In the genomic region with DNA sequence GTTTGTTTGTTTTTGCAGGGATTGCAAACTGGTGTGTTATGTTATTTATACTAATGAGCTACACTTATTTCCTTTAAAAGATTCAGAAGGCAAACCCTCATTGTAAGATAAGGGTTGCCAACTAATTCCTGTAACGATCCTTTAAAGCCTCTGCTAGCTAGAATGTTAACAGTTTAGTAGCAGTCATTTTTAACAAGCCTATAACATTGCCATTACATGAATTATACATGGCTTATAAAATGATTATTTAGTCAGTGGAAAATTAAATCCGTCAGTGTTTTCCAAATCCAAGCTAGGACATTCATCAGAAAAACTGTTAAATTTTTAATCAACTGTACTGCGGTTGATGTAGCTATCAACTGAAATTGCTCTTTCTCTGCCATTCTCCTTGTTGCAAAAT, we compare ENCODE assay signal across 26 mouse cellular contexts.
DNase-seq lines count a peak whose midpoint lies in the region; ATAC-seq and TF ChIP-seq lines count a peak whose summit lies in the region.
"Had no signal": no experiment of that assay in that cellular context is flagged by ENCODE, and none has a peak within 500 bp of the region (broad histone marks: within the 10 kb centered on the region; RNA-seq: fewer than 3 reads in every experiment).

No protein-coding gene starts in this region.

- TF ChIP-seq EP300 in stomach, postnatal 0 days (optimal IDR thresholded peaks at IDR 0.05): no peak

- H3K4me1 ChIP-seq in hindbrain, postnatal 0 days (ENCODE audit: insufficient read depth, low read length): no peaks in the 10 kb centered on the region
- no peaks in the 10 kb centered on the region for H3K4me1 ChIP-seq in hindbrain, embryonic 12.5 days
- no peaks in the 10 kb centered on the region for H3K4me1 ChIP-seq in midbrain, embryonic 16.5 days (ENCODE audit: control insufficient read depth, insufficient read depth, low read length)
- no peaks in the 10 kb centered on the region for H3K4me1 ChIP-seq in midbrain, postnatal 0 days (ENCODE audit: insufficient read depth, low read length)
- no peaks in the 10 kb centered on the region for H3K4me1 ChIP-seq in neural tube, embryonic 14.5 days (ENCODE audit: control insufficient read depth, insufficient read depth, low read length)
- no peaks in the 10 kb centered on the region for H3K4me1 ChIP-seq in stomach, postnatal 0 days (replicated peaks; ENCODE audit: control insufficient read depth, insufficient read depth)
- H3K4me1 ChIP-seq: embryonic facial prominence, embryonic 10.5 days; embryonic facial prominence, embryonic 12.5 days; forebrain, embryonic 13.5 days; forebrain, embryonic 15.5 days had no signal

- no peak overlapping the region for H3K27ac ChIP-seq in hindbrain, postnatal 0 days
- no peak overlapping the region for H3K27ac ChIP-seq in hindbrain, embryonic 12.5 days
- H3K27ac ChIP-seq in midbrain, embryonic 16.5 days (ENCODE audit: low read length): no peak overlapping the region
- H3K27ac ChIP-seq in midbrain, postnatal 0 days (ENCODE audit: low read depth, low read length): no peak overlapping the region
- no peak overlapping the region for H3K27ac ChIP-seq in neural tube, embryonic 14.5 days (ENCODE audit: low read depth, low read length)
- no peak overlapping the region for H3K27ac ChIP-seq in stomach, postnatal 0 days (replicated peaks)
- H3K27ac ChIP-seq: embryonic facial prominence, embryonic 10.5 days; embryonic facial prominence, embryonic 12.5 days; forebrain, embryonic 13.5 days; forebrain, embryonic 15.5 days had no signal

- H3K36me3 ChIP-seq in hindbrain, postnatal 0 days (ENCODE audit: insufficient read depth, low read length): no peaks in the 10 kb centered on the region
- H3K36me3 ChIP-seq in hindbrain, embryonic 12.5 days: no peaks in the 10 kb centered on the region
- no peaks in the 10 kb centered on the region for H3K36me3 ChIP-seq in midbrain, embryonic 16.5 days (ENCODE audit: control insufficient read depth, insufficient read depth, low read length)
- no peaks in the 10 kb centered on the region for H3K36me3 ChIP-seq in midbrain, postnatal 0 days (ENCODE audit: insufficient read depth, low read length)
- H3K36me3 ChIP-seq in neural tube, embryonic 14.5 days (ENCODE audit: control insufficient read depth, insufficient read depth, low read length): no peaks in the 10 kb centered on the region
- H3K36me3 ChIP-seq in stomach, postnatal 0 days (ENCODE audit: control insufficient read depth, insufficient read depth, low read length): no peaks in the 10 kb centered on the region
- H3K36me3 ChIP-seq: embryonic facial prominence, embryonic 10.5 days; embryonic facial prominence, embryonic 12.5 days; forebrain, embryonic 15.5 days; G1E had no signal

- DNase-seq in hindbrain, postnatal 0 days (ENCODE audit: low spot score): peak; percentile 3
- no peak for DNase-seq in midbrain, postnatal 0 days (ENCODE audit: low spot score)
- peak; percentile 14 for DNase-seq in brain, embryonic 14.5 days (ENCODE audit: low read depth)
- DNase-seq in layer of hippocampus, adult 9-10 months (ENCODE audit: low spot score): no peak
- no peak for DNase-seq in stomach, postnatal 0 days (ENCODE audit: low spot score)
- DNase-seq: adrenal gland, adult 8-10 months; adrenal gland, postnatal 14 days; adrenal gland, postnatal 36 days; B cell, adult 2 months; cerebellum, adult 11-12 months; cerebellum, adult 2 months; cerebellum, adult 9-10 months; cerebellum, postnatal 10 days; cerebellum, postnatal 25 days had no signal

- 70% methylated on average over 3 of the region's 3 CpGs for WGBS in hindbrain, postnatal 0 days
- WGBS in hindbrain, embryonic 12.5 days: 81% methylated on average over 3 of the region's 3 CpGs
- WGBS in midbrain, embryonic 16.5 days: 51% methylated on average over 3 of the region's 3 CpGs
- WGBS in midbrain, postnatal 0 days: 36% methylated on average over 3 of the region's 3 CpGs
- WGBS in neural tube, embryonic 14.5 days: 47% methylated on average over 3 of the region's 3 CpGs
- 68% methylated on average over 3 of the region's 3 CpGs for WGBS in stomach, postnatal 0 days

- H3K4me3 ChIP-seq in hindbrain, postnatal 0 days (ENCODE audit: low read length): no peak overlapping the region
- no peak overlapping the region for H3K4me3 ChIP-seq in hindbrain, embryonic 12.5 days
- no peak overlapping the region for H3K4me3 ChIP-seq in midbrain, embryonic 16.5 days (ENCODE audit: low read depth, low read length)
- no peak overlapping the region for H3K4me3 ChIP-seq in midbrain, postnatal 0 days (ENCODE audit: low read depth, low read length)
- no peak overlapping the region for H3K4me3 ChIP-seq in neural tube, embryonic 14.5 days (ENCODE audit: low read depth, low read length)
- no peak overlapping the region for H3K4me3 ChIP-seq in stomach, postnatal 0 days (ENCODE audit: low read depth, low read length)
- H3K4me3 ChIP-seq: embryonic facial prominence, embryonic 10.5 days; embryonic facial prominence, embryonic 12.5 days; forebrain, embryonic 13.5 days; forebrain, embryonic 15.5 days had no signal

- ATAC-seq in hindbrain, postnatal 0 days: no peak
- no peak for ATAC-seq in hindbrain, embryonic 12.5 days (ENCODE audit: low FRiP score)
- ATAC-seq in midbrain, embryonic 16.5 days: peak; percentile 25; the same call in 1 of the 2 replicates
- ATAC-seq in midbrain, postnatal 0 days (ENCODE audit: low FRiP score): no peak
- ATAC-seq in neural tube, embryonic 14.5 days (ENCODE audit: low read depth): peak; percentile 65
- no peak for ATAC-seq in stomach, postnatal 0 days (ENCODE audit: low FRiP score, low TSS enrichment)
- ATAC-seq: activated CD4-positive, CD25-positive, alpha-beta regulatory T cell, adult 4 months; CD4-positive, CD25-positive, alpha-beta regulatory T cell, adult 4 months; forebrain, embryonic 13.5 days; forebrain, embryonic 15.5 days; Patski had no signal

- no peak for TF ChIP-seq POLR2A in brain, embryonic 14.5 days (IDR thresholded peaks at IDR 0.05; ENCODE audit: borderline replicate concordance, extremely low read depth, insufficient read depth, insufficient read length, poor library complexity, severe bottlenecking)

- H3K9me3 ChIP-seq in hindbrain, postnatal 0 days (ENCODE audit: low read length): no peaks in the 10 kb centered on the region
- no peaks in the 10 kb centered on the region for H3K9me3 ChIP-seq in hindbrain, embryonic 12.5 days (replicated peaks)
- no peaks in the 10 kb centered on the region for H3K9me3 ChIP-seq in midbrain, embryonic 16.5 days (replicated peaks; ENCODE audit: control insufficient read depth, low read length, poor library complexity, severe bottlenecking)
- no peaks in the 10 kb centered on the region for H3K9me3 ChIP-seq in midbrain, postnatal 0 days (ENCODE audit: low read length)
- H3K9me3 ChIP-seq in neural tube, embryonic 14.5 days (ENCODE audit: control insufficient read depth, low read length): no peaks in the 10 kb centered on the region
- no peaks in the 10 kb centered on the region for H3K9me3 ChIP-seq in stomach, postnatal 0 days (ENCODE audit: control insufficient read depth, low read length)
- H3K9me3 ChIP-seq: embryonic facial prominence, embryonic 10.5 days; embryonic facial prominence, embryonic 12.5 days; forebrain, embryonic 13.5 days; forebrain, embryonic 15.5 days; G1E had no signal

- no peaks in the 10 kb centered on the region for H3K27me3 ChIP-seq in hindbrain, postnatal 0 days (ENCODE audit: insufficient read depth, low read length)
- H3K27me3 ChIP-seq in hindbrain, embryonic 12.5 days: no peaks in the 10 kb centered on the region
- no peaks in the 10 kb centered on the region for H3K27me3 ChIP-seq in midbrain, embryonic 16.5 days (ENCODE audit: control insufficient read depth, insufficient read depth, low read depth, low read length)
- H3K27me3 ChIP-seq in midbrain, postnatal 0 days (ENCODE audit: insufficient read depth, low read length): no peaks in the 10 kb centered on the region
- H3K27me3 ChIP-seq in neural tube, embryonic 14.5 days (ENCODE audit: control insufficient read depth, insufficient read depth, low read length): no peaks in the 10 kb centered on the region
- H3K27me3 ChIP-seq in stomach, postnatal 0 days (ENCODE audit: control insufficient read depth, insufficient read depth, low read length): no peaks in the 10 kb centered on the region
- H3K27me3 ChIP-seq: CH12.LX; embryonic facial prominence, embryonic 12.5 days; forebrain, embryonic 13.5 days; forebrain, embryonic 15.5 days; Patski had no signal

- TF ChIP-seq CTCF in hindbrain, postnatal 0 days (IDR thresholded peaks at IDR 0.05; ENCODE audit: low read depth): no peak
- no peak for TF ChIP-seq CTCF in midbrain, postnatal 0 days (IDR thresholded peaks at IDR 0.05)
- TF ChIP-seq CTCF in brain, embryonic 14.5 days (IDR thresholded peaks at IDR 0.05; ENCODE audit: borderline replicate concordance, extremely low read depth, insufficient read depth, insufficient read length): no peak
- no peak for TF ChIP-seq CTCF in stomach, postnatal 0 days (IDR thresholded peaks at IDR 0.05; ENCODE audit: low read depth)

- H3K9ac ChIP-seq in hindbrain, postnatal 0 days (replicated peaks; ENCODE audit: low read length): no peak overlapping the region
- no peak overlapping the region for H3K9ac ChIP-seq in hindbrain, embryonic 12.5 days
- no peak overlapping the region for H3K9ac ChIP-seq in midbrain, embryonic 16.5 days (ENCODE audit: low read depth, low read length)
- no peak overlapping the region for H3K9ac ChIP-seq in midbrain, postnatal 0 days (replicated peaks; ENCODE audit: low read length, poor library complexity, severe bottlenecking)
- H3K9ac ChIP-seq in neural tube, embryonic 14.5 days (replicated peaks; ENCODE audit: low read depth, low read length): no peak overlapping the region
- no peak overlapping the region for H3K9ac ChIP-seq in stomach, postnatal 0 days (ENCODE audit: low read length)
- H3K9ac ChIP-seq: embryonic facial prominence, embryonic 12.5 days; forebrain, embryonic 13.5 days; forebrain, embryonic 15.5 days had no signal

- H3K4me2 ChIP-seq in hindbrain, postnatal 0 days (ENCODE audit: low read depth, low read length): no peak overlapping the region
- H3K4me2 ChIP-seq in hindbrain, embryonic 12.5 days (replicated peaks): no peak overlapping the region
- H3K4me2 ChIP-seq in midbrain, embryonic 16.5 days (ENCODE audit: low read length): no peak overlapping the region
- H3K4me2 ChIP-seq in midbrain, postnatal 0 days (ENCODE audit: low read depth, low read length, poor library complexity, severe bottlenecking): no peak overlapping the region
- H3K4me2 ChIP-seq in neural tube, embryonic 14.5 days (ENCODE audit: low read depth, low read length): no peak overlapping the region
- no peak overlapping the region for H3K4me2 ChIP-seq in stomach, postnatal 0 days (replicated peaks; ENCODE audit: low read depth)
- H3K4me2 ChIP-seq: embryonic facial prominence, embryonic 12.5 days; forebrain, embryonic 13.5 days; forebrain, embryonic 15.5 days had no signal

Comparison
In these comparisons a context has a peak if more than half of its experiments do, and no peak if none do; other contexts are left out.
1. ATAC-seq: peak in midbrain, embryonic 16.5 days (single experiment) and neural tube, embryonic 14.5 days (single experiment); none in hindbrain, postnatal 0 days (single experiment), hindbrain, embryonic 12.5 days (single experiment), midbrain, postnatal 0 days (single experiment) and stomach, postnatal 0 days (single experiment).
2. DNase-seq: peak in hindbrain, postnatal 0 days (single experiment) and brain, embryonic 14.5 days (single experiment); none in midbrain, postnatal 0 days (single experiment), layer of hippocampus, adult 9-10 months (single experiment) and stomach, postnatal 0 days (single experiment).